Mouse (Mus musculus) embryonic facial prominence, embryonic 10.5 days (tissue): ENCODE data around the gene Ackr1. TPM values are rescaled to one million over a fixed set of nuclear protein-coding genes. Genes with fewer than 3 reads are reported as not detected.

Source experiments
- DNase-seq: peaks from one replicate; pipeline ENCODE4 v3.0.0-alpha.2; 2017; ENCODE audit warnings: low spot score
- H3K27ac ChIP-seq: fragments of 300-500 bp; sonication (generic); replicated peaks from 2 replicates; pipeline ENCODE4 v1.5.1; 2016; ENCODE audit warnings: mild to moderate bottlenecking
- H3K27me3 ChIP-seq: fragments of 300-500 bp; sonication (generic); replicated peaks from 2 replicates; pipeline ENCODE4 v1.6.1; 2016; ENCODE audit warnings: low read depth, mild to moderate bottlenecking; ENCODE audit not compliant: poor library complexity, severe bottlenecking
- H3K36me3 ChIP-seq: fragments of 300-500 bp; sonication (generic); replicated peaks from 2 replicates; pipeline ENCODE4 v1.6.1; 2016; ENCODE audit warnings: mild to moderate bottlenecking, moderate library complexity
- H3K4me1 ChIP-seq: fragments of 300-500 bp; sonication (generic); 2 replicates; pipeline ENCODE4 v1.6.1; 2016
- H3K4me3 ChIP-seq: fragments of 300-500 bp; sonication (generic); 2 replicates; pipeline ENCODE4 v1.5.1; 2016; ENCODE audit warnings: mild to moderate bottlenecking, moderate library complexity
- H3K9me3 ChIP-seq: fragments of 300-500 bp; sonication (generic); 2 replicates; pipeline ENCODE4 v1.6.1; 2016; ENCODE audit warnings: mild to moderate bottlenecking
- WGBS: fragments of 180-500 bp; shearing (Covaris S2); methylation state at CpG from one replicate; pipeline ENCODE4 v1.1.7; 2016; 5-methylcytosine and 5-hydroxymethylcytosine counted together
- polyA plus RNA-seq: library from polyadenylated mRNA; unstranded; fragments of >200 nt; fragmentation: Nextera tagmentation; extraction: Ambion mirVana; gene quantifications from 2 replicates; pipeline ENCODE4 v1.2.1, GENCODE M21; 2016

Ackr1 gene
- polyA plus RNA-seq, 1 experiment from 2014 or later, result 1.2 TPM

DNA sequence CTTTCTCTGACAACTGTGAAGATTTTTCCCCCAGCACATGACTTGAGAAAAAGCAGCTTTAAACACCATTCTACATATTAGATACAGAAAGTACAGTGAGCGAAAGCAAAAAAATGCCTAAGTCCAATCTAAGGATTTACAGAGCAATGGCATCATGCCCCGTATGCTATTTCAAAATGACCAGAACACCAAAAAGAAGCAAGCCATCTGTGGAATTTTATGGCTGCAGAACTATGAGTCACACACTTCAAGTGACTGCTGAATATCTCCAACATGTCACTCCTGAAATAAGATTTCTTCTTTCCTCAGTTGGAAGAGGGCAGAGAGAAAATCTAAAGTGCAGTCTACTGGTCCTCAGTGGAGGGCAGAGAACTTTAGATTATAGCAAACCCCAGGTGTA, 29.9 kb upstream of the Ackr1 start:
- Histone ChIP-seq H3K9me3 (no peaks in the 10 kb centered on the region), H3K4me1 (peaks cover 29% of the 10 kb centered on the region), H3K27me3 (peaks cover 32% of the 10 kb centered on the region), H3K27ac (no peak overlapping the region), H3K36me3 (no peaks in the 10 kb centered on the region), H3K4me3 (no peak overlapping the region)
- WGBS, result 91% methylated on average over 2 of the region's 2 CpGs
- DNase-seq, result no peak

DNA sequence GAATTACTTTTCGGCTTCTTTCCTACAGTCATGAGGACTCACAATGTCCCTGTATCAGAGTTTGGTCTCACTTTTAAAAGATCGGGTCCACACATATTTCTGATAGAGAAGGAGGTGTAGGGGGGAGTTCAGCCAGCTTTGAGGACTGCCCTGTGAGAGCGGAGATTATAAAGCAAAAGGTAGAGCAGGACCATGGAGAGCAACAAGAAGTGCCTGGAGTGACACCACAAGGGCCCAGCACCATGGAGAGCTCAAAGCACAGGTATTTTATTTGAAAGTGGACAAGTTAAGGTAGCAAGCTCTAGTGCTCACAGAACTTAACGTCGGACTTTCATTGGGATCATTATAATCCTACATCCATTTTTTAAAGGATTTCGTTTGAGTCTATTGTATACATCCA, 28.1 kb upstream of the Ackr1 start:
- no peak overlapping the region for H3K4me3 ChIP-seq
- H3K27ac ChIP-seq, result no peak overlapping the region
- WGBS, result 38% methylated on average over 6 of the region's 6 CpGs
- peaks cover 15% of the 10 kb centered on the region for H3K27me3 ChIP-seq
- no peaks in the 10 kb centered on the region for H3K9me3 ChIP-seq
- peak; percentile 76 for DNase-seq
- H3K36me3 ChIP-seq, result no peaks in the 10 kb centered on the region
- peaks cover 12% of the 10 kb centered on the region for H3K4me1 ChIP-seq

DNA sequence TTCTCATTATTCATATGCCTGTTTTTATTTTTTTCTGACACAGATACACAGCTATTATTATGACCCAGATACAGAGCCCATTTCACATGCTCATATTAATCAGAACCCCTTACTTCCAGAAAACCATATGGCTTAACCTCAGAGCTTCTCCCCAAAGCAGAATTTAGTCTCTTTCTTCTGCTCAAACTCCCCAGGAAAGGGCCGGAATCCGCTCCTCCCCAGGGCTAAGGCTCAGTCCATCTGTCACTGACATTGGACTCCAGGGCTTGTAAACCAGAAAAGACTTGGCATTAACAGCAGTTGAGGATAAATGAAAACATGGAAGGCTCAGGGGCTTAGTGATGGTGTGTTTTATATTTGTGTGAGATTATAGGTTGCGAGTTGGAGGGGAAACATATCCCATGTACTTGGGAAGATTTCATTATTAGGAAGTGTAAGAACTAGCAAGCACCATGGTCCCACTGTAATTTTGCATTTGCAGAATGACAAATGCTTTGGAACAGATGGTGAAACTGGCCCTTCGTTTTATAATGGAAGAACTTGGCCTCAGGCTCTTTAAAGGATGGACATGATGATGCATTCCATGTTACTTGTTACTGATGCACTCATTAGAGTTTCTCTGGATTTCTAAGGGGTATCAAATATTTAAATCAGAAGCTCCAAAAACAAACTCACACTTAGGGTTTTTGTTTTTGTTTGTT, 26.2 kb upstream of the Ackr1 start:
- H3K4me1 ChIP-seq, result peaks cover 15% of the 10 kb centered on the region
- H3K4me3 ChIP-seq, result no peak overlapping the region
- H3K27me3 ChIP-seq, result no peaks in the 10 kb centered on the region; the same call in 1 of the 2 replicates
- no peak for DNase-seq
- H3K27ac ChIP-seq, result no peak overlapping the region
- no peaks in the 10 kb centered on the region for H3K9me3 ChIP-seq
- 73% methylated on average over 4 of the region's 4 CpGs for WGBS
- H3K36me3 ChIP-seq, result no peaks in the 10 kb centered on the region

DNA sequence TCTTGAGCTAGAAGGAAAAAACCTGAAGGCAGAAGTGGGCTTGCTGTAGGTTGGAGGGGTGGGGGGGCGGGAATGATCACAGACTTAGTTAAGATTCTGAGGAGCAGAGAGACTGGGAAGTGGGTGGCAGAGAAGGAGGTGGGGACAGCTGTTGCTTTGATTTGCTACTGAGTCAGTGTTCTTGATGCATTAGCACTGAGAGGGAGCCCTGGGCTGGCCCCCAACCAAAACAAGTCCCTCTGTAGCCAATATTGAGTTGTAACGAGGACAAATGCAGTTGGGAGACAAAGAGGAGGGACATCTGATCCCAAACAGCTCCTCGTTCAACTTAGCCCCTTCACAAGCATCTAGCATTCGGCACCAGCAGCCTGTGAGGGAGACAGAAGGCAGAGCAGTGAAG, 24.2 kb upstream of the Ackr1 start:
- H3K4me3 ChIP-seq, result no peak overlapping the region
- no peak overlapping the region for H3K27ac ChIP-seq
- H3K36me3 ChIP-seq, result no peaks in the 10 kb centered on the region
- WGBS, result 45% methylated on average over 4 of the region's 4 CpGs
- DNase-seq, result no peak
- no peaks in the 10 kb centered on the region for H3K9me3 ChIP-seq
- H3K4me1 ChIP-seq, result peaks cover 15% of the 10 kb centered on the region
- H3K27me3 ChIP-seq, result no peaks in the 10 kb centered on the region

DNA sequence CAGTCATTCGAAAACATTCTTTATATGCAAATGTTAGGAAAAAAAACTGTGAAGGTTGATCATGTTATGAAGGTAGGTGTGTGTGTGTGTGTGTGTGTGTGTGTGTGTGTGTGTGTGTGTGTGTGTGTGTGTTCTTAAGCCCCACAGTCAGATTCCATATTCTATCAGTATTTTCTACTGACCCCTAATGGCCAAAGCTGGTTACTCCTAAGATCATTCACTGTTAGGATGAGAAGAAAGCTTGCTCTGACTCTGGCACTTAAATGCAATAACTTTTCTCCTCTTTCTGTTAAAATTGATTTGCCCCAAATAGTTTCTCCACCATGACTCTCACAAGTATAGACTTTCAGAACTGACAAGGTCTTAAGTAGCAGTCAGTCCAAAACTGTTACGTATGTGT, 23.1 kb upstream of the Ackr1 start:
- Histone ChIP-seq H3K27ac (no peak overlapping the region), H3K9me3 (no peaks in the 10 kb centered on the region), H3K36me3 (no peaks in the 10 kb centered on the region), H3K4me3 (no peak overlapping the region), H3K27me3 (no peaks in the 10 kb centered on the region), H3K4me1 (peaks cover 15% of the 10 kb centered on the region)
- 90% methylated on average over 2 of the region's 2 CpGs for WGBS
- no peak for DNase-seq

DNA sequence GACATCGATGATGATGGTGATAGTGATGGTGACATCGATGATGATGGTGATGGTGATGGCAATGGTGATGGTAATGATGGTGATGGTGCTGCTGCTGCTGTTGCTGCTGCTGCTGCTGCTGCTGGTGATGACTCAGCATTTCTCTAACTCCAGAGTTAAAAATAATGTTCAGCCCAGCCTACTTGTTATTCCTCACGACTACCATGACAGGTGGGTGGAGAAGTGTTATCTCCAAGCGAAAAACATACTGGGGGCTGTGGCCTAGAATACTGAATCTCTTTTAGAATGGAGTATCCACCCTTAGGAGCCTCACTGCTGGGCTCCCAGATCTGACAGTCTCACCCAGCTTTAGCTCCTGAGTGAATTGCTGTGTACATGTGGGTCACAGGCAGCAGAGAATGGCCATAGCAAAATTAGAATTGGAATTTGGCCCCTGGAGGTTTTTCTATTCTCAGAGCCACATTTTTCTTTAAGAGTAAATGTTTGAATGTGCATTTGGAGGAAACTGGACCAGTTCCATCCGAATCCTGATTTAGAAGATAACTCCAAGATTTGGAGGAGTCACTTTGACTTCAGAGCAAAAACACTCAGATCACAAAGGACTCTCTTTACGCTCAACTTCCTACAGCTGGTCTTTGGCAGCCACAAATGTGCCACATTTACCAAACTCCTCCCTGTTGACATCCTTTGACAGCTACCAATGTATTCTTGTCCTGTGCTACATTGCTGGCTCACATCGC, 21.7 kb upstream of the Ackr1 start:
- no peaks in the 10 kb centered on the region for H3K27me3 ChIP-seq
- 80% methylated on average over 7 of the region's 7 CpGs for WGBS
- no peak for DNase-seq
- H3K4me1 ChIP-seq, result peaks cover 23% of the 10 kb centered on the region
- H3K27ac ChIP-seq, result no peak overlapping the region
- H3K36me3 ChIP-seq, result no peaks in the 10 kb centered on the region
- no peaks in the 10 kb centered on the region for H3K9me3 ChIP-seq
- no peak overlapping the region for H3K4me3 ChIP-seq

DNA sequence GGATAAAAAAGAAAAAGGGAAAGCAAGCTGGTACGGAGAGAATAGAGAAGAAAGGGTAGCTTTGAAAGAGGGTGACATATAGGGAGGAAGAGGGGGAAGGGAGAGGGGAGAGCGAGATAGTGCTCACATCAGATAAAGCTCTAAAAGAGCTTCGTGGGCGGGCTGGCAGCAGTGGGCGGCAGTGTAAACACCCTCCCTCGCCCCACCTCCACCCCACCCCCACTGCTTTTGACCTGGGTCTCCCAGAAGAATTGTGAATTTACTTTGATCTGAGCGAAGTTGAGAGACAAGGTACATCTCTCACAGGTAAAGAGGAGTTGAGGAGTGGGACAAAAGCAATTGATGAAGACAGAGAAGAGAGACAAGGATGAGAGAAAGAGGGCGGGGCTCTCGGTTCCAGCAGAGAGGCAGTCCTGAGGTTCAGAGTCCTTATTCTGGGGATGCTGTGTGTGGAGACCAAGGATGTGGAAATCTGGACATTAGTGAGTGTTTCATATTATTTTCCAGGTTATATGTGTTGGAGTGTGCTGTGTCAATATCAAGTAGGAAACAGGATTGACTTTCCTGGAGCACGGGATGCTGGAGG, 16.9 kb upstream of the Ackr1 start, which contains the start of gene Aim2:
Aim2 (plus strand) TSS at position 508 of the 586 bp plus-strand sequence.
- H3K9me3 ChIP-seq, result no peaks in the 10 kb centered on the region
- H3K4me1 ChIP-seq, result peaks cover 28% of the 10 kb centered on the region
- peak within 1 kb of the TSS; percentile 55 for H3K4me3 ChIP-seq
- DNase-seq, result peak; percentile 32
- peak within 1 kb of the TSS; percentile 73 for H3K27ac ChIP-seq
- H3K36me3 ChIP-seq, result no peaks in the 10 kb centered on the region
- H3K27me3 ChIP-seq, result no peaks in the 10 kb centered on the region
- WGBS, result 10% methylated on average over 10 of the region's 10 CpGs

DNA sequence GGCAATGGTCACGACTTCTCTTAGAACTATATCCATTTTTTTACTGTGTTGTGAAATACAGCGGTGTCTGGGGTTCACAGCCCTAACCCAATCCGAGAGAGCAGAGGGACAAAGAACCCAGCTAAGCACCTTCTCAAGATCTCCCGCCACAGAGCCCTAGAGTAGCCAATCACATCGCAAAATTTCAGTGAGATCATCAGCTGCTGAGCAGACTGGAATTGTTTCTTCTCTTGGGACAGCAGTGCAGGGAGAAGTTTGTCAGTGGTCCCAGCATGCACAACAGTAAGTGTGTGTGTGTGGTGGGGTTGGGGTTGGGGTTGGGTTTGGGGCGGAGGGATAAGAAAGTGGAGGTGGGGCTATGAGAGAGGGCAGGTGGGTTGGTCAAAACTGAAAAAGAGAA, 16.4 kb upstream of the Ackr1 start:
- Histone ChIP-seq H3K36me3 (no peaks in the 10 kb centered on the region), H3K9me3 (no peaks in the 10 kb centered on the region)

DNA sequence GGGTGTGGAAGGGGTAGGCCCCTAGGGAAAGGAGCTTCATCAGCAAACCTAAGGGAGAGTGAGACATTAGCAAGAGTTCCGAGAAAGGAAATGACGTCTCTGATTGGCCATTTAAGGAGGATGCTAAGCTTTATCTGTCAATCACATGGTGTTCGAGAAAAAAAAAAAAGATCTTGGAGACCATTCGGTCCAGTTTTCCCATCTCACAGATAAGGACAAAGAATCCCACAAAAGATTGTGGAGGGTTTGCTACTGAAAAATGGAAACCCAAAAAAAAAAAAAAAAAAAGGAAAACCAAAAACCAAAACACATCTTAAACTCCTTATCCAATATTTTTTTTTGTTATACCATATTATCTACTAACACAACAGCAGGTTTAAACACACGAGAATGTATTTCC, 15.6 kb upstream of the Ackr1 start:
- H3K36me3 ChIP-seq, result no peaks in the 10 kb centered on the region
- no peak for DNase-seq
- no peaks in the 10 kb centered on the region for H3K27me3 ChIP-seq
- peaks cover 23% of the 10 kb centered on the region for H3K4me1 ChIP-seq
- H3K4me3 ChIP-seq, result no peak overlapping the region
- 56% methylated on average over 5 of the region's 5 CpGs for WGBS
- H3K27ac ChIP-seq, result no peak overlapping the region
- H3K9me3 ChIP-seq, result no peaks in the 10 kb centered on the region

More for the DNA sequence above, 16.4 kb upstream of the Ackr1 start:
- H3K27ac ChIP-seq, result peak overlapping the region; percentile 73
- peak overlapping the region; percentile 55 for H3K4me3 ChIP-seq
- no peaks in the 10 kb centered on the region for H3K27me3 ChIP-seq
- peaks cover 23% of the 10 kb centered on the region for H3K4me1 ChIP-seq
- peak; percentile 73 for DNase-seq
- 4% methylated on average over 6 of the region's 6 CpGs for WGBS

DNA sequence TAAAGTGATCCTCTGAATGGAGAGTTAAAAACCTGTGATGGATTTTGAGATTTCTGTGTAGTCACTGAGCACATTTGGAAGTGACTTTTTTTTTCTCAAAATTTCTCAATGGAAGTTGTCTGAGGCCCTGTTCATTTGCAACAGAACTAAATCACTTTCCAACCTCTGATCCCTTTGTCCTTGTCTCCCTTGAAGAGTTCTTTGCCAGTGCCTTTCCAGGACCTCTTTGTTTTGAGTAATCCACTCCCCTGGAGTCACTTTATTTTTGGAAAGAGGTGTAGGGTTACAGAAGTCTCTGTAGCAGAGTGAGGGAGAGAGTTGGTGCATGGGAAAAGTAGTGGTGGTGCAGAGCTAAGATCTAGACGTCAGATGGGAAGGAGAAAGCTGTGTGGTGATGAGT, 15.0 kb upstream of the Ackr1 start:
- H3K4me1 ChIP-seq, result peaks cover 23% of the 10 kb centered on the region
- no peak overlapping the region for H3K4me3 ChIP-seq
- H3K27me3 ChIP-seq, result no peaks in the 10 kb centered on the region
- WGBS, result 6% methylated on average over 1 of the region's 1 CpGs
- DNase-seq, result no peak
- no peaks in the 10 kb centered on the region for H3K9me3 ChIP-seq
- no peaks in the 10 kb centered on the region for H3K36me3 ChIP-seq
- H3K27ac ChIP-seq, result no peak overlapping the region

DNA sequence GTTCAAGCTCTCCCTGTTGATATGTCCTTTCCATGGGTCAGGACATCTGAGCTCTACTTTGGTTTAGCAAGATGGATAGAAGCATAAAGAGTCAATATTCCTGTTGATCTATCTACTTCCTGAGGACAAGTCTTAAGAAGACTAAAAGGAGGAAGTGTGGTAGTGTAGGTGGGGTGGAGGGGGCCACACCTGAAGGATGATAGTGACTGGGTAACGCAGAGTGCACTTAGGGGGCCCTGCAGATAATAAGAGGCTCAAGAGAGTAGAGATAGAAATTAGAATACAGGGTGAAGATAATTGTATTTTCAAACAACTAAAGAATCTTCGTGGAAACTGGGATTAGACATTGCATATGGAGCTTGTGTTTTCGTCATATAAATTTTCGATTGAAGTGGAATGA, 11.6 kb upstream of the Ackr1 start:
- no peak overlapping the region for H3K27ac ChIP-seq
- no peaks in the 10 kb centered on the region for H3K9me3 ChIP-seq
- H3K27me3 ChIP-seq, result no peaks in the 10 kb centered on the region
- peaks cover 13% of the 10 kb centered on the region for H3K4me1 ChIP-seq
- DNase-seq, result no peak
- H3K4me3 ChIP-seq, result no peak overlapping the region
- H3K36me3 ChIP-seq, result no peaks in the 10 kb centered on the region
- WGBS, result 85% methylated on average over 4 of the region's 4 CpGs

DNA sequence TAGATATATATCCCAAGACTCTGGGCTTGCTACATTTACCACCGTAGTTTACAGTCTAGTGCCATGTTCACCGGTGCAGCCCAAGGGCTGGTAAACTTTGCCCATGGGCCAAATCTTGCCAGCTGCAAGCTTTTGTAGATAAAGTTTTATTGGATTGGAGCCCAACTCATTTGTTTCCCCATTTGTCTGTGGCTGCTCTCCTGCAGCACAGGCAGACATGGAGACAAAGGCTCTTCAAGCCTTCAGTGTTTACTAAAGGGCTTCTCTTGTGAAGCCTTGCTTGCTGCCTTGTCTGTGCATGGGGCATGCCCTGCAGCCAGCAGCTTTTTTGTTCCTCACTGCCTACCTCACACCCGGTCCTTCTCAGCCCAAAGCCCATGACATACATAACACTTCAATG, 10.4 kb upstream of the Ackr1 start:
- Histone ChIP-seq H3K4me3 (no peak overlapping the region), H3K9me3 (no peaks in the 10 kb centered on the region), H3K27me3 (no peaks in the 10 kb centered on the region), H3K36me3 (no peaks in the 10 kb centered on the region), H3K4me1 (peaks cover 5% of the 10 kb centered on the region), H3K27ac (no peak overlapping the region)
- DNase-seq, result no peak
- 78% methylated on average over 3 of the region's 3 CpGs for WGBS

DNA sequence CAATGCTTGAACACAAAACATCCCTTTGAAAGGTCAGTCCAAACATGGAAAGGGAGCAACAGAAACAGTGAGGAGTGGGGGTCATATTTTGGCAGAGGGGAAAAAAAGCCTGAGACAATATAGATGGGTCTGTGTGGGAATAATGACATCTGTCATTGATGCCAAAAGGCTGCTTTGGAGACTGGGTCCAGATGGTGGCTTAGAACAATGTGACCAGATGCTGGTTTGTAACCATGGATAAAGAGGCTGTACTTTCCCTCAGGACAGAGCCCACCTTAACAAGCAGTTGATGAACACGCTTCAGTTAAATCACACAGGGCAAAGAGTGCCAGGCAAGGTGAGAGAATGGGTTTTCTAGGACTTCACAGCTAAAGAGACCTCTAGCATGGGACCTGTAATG, 8.9 kb upstream of the Ackr1 start:
- H3K27ac ChIP-seq, result no peak overlapping the region
- no peak overlapping the region for H3K4me3 ChIP-seq
- no peaks in the 10 kb centered on the region for H3K36me3 ChIP-seq
- DNase-seq, result no peak
- H3K4me1 ChIP-seq, result no peaks in the 10 kb centered on the region
- no peaks in the 10 kb centered on the region for H3K9me3 ChIP-seq
- 93% methylated on average over 1 of the region's 1 CpGs for WGBS
- H3K27me3 ChIP-seq, result no peaks in the 10 kb centered on the region
